Mouse (Mus musculus): ENCODE measurements at regions not wholly inside any gene's neighbourhood (a gene's known extent, or its start where the extent isn't known, plus 50 kb on each side); places are given as distances from the start of the nearest gene placed in this dataset.

GRCm38 (mm10) chr8:113183186-113183585 is 452.2 kb upstream of the Mon1b start:
- DNase-seq (ENCODE audit: low read depth, low spot score), result no peak

DNA sequence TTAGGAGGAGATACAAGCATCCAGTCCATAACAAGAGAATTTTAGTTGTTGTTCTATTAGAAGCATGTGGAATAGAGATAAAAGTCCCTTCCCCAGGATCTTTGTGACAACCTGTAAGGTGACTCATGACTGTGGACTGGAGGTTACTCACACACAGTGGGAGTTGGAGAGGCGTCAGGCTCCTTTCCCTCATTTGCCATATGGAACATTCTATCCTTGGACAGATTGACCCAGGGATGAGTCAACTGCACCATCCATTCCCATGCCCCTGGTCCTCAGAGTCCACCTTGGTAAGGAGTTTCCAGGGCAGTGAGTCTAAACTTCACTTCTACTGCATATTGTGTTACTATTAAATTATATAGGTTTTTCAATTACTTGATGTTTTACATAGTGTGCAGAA is 444.9 kb upstream of the Mon1b start:
- no peak for DNase-seq (ENCODE audit: low read depth, low spot score)

DNA sequence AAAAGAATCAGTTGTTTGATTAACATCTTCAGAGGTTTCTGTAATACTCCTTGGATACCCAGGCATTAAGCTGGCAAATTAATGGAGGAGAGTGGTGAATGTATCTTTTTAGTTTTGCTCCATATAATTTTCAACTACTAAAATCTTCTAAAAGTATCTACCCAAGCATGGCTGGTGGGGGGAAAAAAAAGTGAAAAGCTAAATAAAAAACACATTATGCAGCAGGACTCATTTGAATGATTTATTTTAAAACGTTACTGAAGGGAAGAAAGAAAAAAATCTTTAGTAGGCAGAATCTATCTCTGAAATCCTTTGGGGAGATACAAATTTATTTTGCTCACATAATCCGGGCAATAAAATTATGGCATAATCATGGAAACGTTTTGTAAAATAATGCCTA is 443.9 kb upstream of the Mon1b start:
- DNase-seq (ENCODE audit: low read depth, low spot score), result no peak
